Mouse (Mus musculus): ENCODE data around the gene Man1b1.

DNA sequence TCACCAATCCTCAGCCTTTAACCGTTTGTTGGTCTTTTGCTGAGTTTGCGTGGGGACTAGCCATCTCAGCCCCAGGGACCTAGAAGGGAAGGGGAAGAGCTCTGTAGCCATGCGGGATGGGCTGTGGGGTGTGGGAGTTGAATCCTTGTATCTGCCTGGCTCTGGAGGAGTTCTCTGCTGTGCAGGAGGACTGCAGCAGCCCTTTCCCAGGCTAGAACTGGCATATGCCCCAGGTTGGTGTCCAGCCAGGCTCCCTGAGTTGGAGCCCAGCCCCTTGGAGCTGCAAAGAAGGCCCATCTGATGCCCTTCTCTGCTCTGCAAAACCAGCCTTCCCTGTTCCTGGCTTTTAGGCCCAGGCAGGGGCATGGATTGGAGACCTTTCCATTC is 64.5 kb downstream of the Man1b1 start:
- TF ChIP-seq CTCF (conservative IDR thresholded peaks at IDR 0.05; ENCODE audit: insufficient read depth, insufficient read length, low read depth, low read length) (no peak), POLR2A (IDR thresholded peaks at IDR 0.05; ENCODE audit: low read depth, low read length) (no peak)

All from kidney, adult 2 months (tissue).